Mouse (Mus musculus) layer of hippocampus, adult 9-10 months (tissue): ENCODE results near the gene Pklr.

Experiments used
- DNase-seq: peaks from one replicate; pipeline ENCODE4 v3.0.0; 2022; ENCODE audit warnings: low spot score

The Pklr gene

GRCm38 (mm10) chr3:89135958-89136357 lies at the start of gene Pklr:
TSS of gene Pklr (plus strand) at chr3:89136142.
- no peak for DNase-seq

GRCm38 (mm10) chr3:89087338-89088110 lies 48.4 kb upstream of the Pklr start:
- peak; percentile 76 for DNase-seq

- DNase-seq = no peak
Measured at GRCm38 (mm10) chr3:89088974-89089373, 47.0 kb upstream of the Pklr start.

- DNase-seq = peak; percentile 78
Measured at GRCm38 (mm10) chr3:89089882-89090591, 45.9 kb upstream of the Pklr start.

GRCm38 (mm10) chr3:89090694-89091655 lies 45.0 kb upstream of the Pklr start:
- no peak for DNase-seq

GRCm38 (mm10) chr3:89091811-89092508 lies 44.0 kb upstream of the Pklr start:
- no peak for DNase-seq

- no peak for DNase-seq
Measured at GRCm38 (mm10) chr3:89092509-89093090, 43.3 kb upstream of the Pklr start.

GRCm38 (mm10) chr3:89093175-89093574 lies 42.8 kb upstream of the Pklr start, which contains the start of gene Rusc1:
TSS of gene Rusc1 (minus strand) at chr3:89093311.
- no peak for DNase-seq

GRCm38 (mm10) chr3:89094021-89094420 lies 41.9 kb upstream of the Pklr start:
- DNase-seq = no peak

- DNase-seq = no peak
Measured at GRCm38 (mm10) chr3:89100811-89101210, 35.1 kb upstream of the Pklr start, which contains the start of gene Gm43738. TSS of gene Gm43738 (minus strand) at chr3:89101099.

GRCm38 (mm10) chr3:89101459-89101811 lies 34.5 kb upstream of the Pklr start:
- DNase-seq = no peak

- DNase-seq = peak; percentile 98
Measured at GRCm38 (mm10) chr3:89101812-89102494, 34.0 kb upstream of the Pklr start, which contains the start of gene Fdps. TSS of gene Fdps (minus strand) at chr3:89101959.

- no peak for DNase-seq
Measured at GRCm38 (mm10) chr3:89102495-89103290, 33.2 kb upstream of the Pklr start.

- no peak for DNase-seq
Measured at GRCm38 (mm10) chr3:89103291-89103595, 32.7 kb upstream of the Pklr start.

GRCm38 (mm10) chr3:89106881-89107280 lies 29.1 kb upstream of the Pklr start:
- no peak for DNase-seq

- DNase-seq = no peak
Measured at GRCm38 (mm10) chr3:89107545-89107944, 28.4 kb upstream of the Pklr start.

- DNase-seq = no peak
Measured at GRCm38 (mm10) chr3:89108146-89108545, 27.8 kb upstream of the Pklr start.

GRCm38 (mm10) chr3:89113058-89113457 lies 22.9 kb upstream of the Pklr start:
- DNase-seq = no peak

- DNase-seq = no peak
Measured at GRCm38 (mm10) chr3:89115522-89115921, 20.4 kb upstream of the Pklr start.

GRCm38 (mm10) chr3:89123313-89123712 lies 12.6 kb upstream of the Pklr start:
- no peak for DNase-seq
